ENCODE assay signal across 8 mouse cellular contexts in the genomic region with DNA sequence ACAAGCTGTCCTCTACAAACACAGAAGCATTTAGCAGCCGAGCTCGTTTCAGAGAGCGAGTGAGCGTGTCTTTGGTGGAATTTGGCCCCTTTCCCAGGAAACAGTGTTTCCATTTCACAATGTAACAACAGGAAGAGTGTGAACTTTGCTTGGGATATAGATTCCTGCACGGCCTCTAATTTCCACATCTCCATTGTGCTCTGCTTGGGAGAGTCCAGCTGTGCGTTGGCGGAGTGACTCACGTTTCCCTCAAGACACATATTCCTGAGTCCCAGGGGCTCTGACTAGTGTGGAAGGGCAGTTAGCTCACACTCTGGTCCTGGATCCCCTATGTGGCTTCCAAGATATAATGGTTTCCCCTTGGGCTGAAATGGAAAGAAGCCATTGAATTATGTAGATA. TPM values are rescaled to one million over a fixed set of nuclear protein-coding genes. Genes with fewer than 3 reads are reported as not detected.
DNase-seq lines count a peak whose midpoint lies in the region.

No protein-coding gene starts in this region.

- DNase-seq in left cerebral cortex, postnatal 14 days (ENCODE audit: low spot score in 2 of 2), result peak; percentile 27 to 62
- DNase-seq in left cerebral cortex, adult 11 months (ENCODE audit: low spot score), result no peak
- peak; percentile 43 for DNase-seq in gastrocnemius, postnatal 25 days
- peak; percentile 70 for DNase-seq in kidney, postnatal 10 days
- DNase-seq in skeletal muscle tissue, adult 2 months (ENCODE audit: low read depth, low spot score), result peak; percentile 71
- no peak for DNase-seq in urinary bladder, adult 18-20 months (ENCODE audit: low spot score in 2 of 2)
- no peak for DNase-seq in cerebellum, postnatal 25 days
- DNase-seq in cerebellum, adult 11-12 months, result no peak

- intact Hi-C loops in left cerebral cortex, postnatal 14 days (cut with DNase I), result no loop called here

RNA-seq across cellular contexts. Expression of gene Cavin1, which starts 9.2 kb away (rescaled TPM):
- 10 to 100 TPM; 19.8 to 23.2 TPM for total RNA-seq in left cerebral cortex, postnatal 14 days (2021)
- total RNA-seq in gastrocnemius, postnatal 25 days (2021), result 100 to 1,000 TPM; 175 to 196 TPM

RNA-seq across cellular contexts. Expression of gene Atp6v0a1, which starts 29.4 kb away (rescaled TPM):
- total RNA-seq in left cerebral cortex, postnatal 14 days (2021), result 100 to 1,000 TPM; 489 to 499 TPM
- total RNA-seq in gastrocnemius, postnatal 25 days (2021), result 10 to 100 TPM; 56.9 to 60.0 TPM

RNA-seq across cellular contexts. Expression of gene Stat3, which starts 40.5 kb away (rescaled TPM):
- total RNA-seq in left cerebral cortex, postnatal 14 days (2021), result 10 to 100 TPM; 32.9 to 34.2 TPM
- total RNA-seq in gastrocnemius, postnatal 25 days (2021), result 10 to 100 TPM; 32.5 to 49.5 TPM

Comparison
In these comparisons a context has a peak if more than half of its experiments do, and no peak if none do; other contexts are left out.
1. DNase-seq: peak in left cerebral cortex, postnatal 14 days (2 of 2), gastrocnemius, postnatal 25 days (single experiment), kidney, postnatal 10 days (single experiment) and skeletal muscle tissue, adult 2 months (single experiment); none in left cerebral cortex, adult 11 months (single experiment), urinary bladder, adult 18-20 months (0 of 2), cerebellum, postnatal 25 days (0 of 2) and cerebellum, adult 11-12 months (single experiment).
2. RNA of gene Cavin1, which starts 9.2 kb away (total RNA-seq): 175 to 196 TPM in gastrocnemius, postnatal 25 days; 19.8 to 23.2 TPM in left cerebral cortex, postnatal 14 days; every median in the first group is over 4 times any median in the second.
3. RNA of gene Atp6v0a1, which starts 29.4 kb away (total RNA-seq): 489 to 499 TPM in left cerebral cortex, postnatal 14 days; 56.9 to 60.0 TPM in gastrocnemius, postnatal 25 days; every median in the first group is over 4 times any median in the second.